Mouse (Mus musculus) skeletal muscle tissue, adult 2 months (tissue): Measurements from ENCODE around the gene C1rl.
"Not testable (repeated sequence)": the region's sequence is repeated elsewhere in the genome, so short reads cannot be mapped to it uniquely, and the experiment has no call there.

Experiments used
- DNase-seq: peaks from one replicate; pipeline ENCODE4 v3.0.0-alpha.2; 2012; ENCODE audit warnings: low read depth, low spot score

C1rl gene

DNA sequence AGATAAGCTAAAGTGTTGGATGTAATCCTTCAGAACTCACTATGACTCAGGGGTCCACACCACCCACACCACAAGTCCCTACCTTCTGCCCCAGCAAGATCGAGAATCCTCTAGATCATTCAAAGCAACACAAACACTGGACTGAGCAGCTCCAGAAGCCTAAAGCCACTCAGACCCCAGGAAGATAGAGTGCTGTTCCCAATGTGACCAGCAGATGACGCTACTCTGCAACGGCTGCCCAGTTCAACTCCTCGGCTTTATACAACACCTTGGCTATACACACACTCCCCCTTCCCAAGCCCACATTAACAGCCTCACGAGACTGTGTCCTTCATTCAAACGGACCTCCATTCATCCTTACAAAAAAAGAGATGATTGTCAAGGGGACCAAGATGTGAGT lies 20.1 kb upstream of the C1rl start:
- DNase-seq, result no peak

DNA sequence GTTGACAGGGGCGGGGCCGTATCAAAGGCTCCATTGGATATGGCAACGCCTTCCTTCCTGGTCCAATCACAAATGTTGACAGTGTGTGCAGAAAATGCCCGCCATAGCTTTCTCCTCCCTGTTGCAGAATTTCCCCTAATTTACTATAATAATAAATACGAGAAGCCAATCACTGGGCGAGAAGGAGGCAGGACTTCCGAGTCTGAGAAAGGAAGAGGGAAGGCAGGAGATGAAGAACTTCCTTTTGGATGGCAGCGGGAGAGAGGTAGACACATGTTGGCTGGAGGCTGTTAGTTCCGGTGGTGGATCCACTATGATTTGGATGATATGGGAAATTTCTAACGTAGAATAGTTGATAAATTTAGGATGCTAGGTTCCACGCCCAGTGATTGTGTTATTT lies 18.3 kb upstream of the C1rl start:
- no peak for DNase-seq

DNA sequence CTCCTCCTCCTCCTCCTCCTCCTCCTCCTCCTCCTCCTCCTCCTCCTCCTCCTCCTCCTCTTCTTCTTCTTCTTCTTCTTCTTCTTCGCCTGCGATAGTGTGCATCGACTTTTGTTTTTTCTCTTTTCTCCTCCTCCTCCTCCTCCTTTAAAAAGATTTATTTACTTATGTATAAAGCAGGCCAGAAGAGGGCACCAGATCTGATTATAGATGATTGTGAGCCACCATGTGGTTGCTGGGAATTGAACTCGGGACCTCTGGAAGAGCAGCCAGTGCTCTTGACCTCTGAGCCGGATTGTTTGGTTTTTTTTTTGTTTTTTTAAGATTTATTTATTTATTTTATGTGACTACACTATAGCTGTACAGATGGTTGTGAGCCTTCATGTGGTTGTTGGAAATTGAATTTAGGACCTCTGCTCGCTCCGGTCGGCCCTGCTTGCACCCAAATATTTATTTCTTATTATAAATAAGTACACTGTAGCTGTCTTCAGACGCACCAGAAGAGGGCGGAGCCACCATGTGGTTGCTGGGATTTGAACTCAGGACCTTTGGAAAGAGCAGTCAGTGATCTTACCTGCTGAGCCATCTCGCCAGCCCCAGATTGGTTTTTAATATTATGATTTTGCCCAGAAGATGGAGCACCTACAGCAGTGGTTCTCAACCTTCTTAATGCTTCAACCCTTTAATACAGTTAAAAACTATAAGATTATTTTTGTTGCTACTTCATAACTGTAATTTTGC lies 17.4 kb upstream of the C1rl start:
- DNase-seq, result not testable (repeated sequence)

DNA sequence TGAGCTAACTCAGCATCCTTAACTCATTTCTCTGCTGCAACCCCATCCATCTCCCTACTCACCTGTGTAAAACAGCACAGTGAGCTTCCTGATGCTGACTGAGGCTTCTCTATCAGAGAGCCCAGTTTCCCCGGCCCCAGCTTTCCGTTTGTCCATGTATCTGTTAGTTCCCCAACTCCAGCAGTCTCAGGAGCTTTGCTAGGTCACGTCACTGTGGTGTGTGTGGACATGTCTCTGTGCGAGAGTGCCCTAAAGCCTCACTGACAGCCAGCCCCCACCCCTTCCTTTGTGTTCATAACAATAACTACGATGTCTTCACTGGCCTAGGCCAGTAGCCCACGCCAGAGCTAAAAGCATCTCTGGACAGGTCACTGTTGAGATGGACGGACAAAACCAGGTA lies 16.7 kb upstream of the C1rl start:
- DNase-seq, result no peak

DNA sequence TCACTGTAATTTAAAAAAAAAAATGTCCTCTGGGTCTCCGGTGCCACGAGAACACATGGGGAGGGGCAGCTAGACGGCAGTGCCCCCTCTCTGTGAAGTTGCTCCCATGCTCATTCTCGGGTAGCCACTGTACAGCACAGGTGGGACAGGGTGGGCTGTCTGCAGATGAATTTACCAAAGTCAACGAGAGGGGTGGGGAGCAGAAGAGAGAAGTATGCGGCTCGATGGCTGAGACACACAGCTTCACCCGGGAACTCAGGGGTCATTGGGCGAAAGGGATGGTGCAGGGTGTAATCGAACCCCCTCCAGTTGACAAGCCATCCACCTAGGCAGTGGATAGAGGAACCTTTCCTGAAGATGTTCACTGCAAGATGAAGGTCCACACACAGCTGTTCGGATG lies 16.1 kb upstream of the C1rl start:
- no peak for DNase-seq

DNA sequence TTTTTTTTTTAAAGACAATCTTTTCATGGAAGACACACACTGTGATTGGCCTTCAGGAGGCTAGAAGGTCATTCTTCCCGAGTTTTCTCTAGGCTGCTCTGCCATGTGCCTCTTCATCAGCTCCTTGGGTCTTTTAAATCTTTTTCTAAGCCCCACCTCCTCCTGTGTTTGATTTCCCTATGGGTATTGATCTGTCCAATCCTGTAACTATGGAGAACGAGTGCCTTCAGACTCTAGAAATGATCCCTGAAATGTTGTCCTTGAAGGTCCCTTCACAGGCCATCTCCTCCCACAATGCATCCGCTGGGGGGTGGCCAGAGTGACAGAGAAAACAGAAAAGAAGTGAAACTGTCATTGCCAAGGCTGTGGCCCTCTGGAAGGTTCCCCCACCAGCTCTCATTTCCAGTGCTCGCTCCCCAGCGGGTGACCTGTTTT lies 15.7 kb upstream of the C1rl start:
- DNase-seq, result no peak

DNA sequence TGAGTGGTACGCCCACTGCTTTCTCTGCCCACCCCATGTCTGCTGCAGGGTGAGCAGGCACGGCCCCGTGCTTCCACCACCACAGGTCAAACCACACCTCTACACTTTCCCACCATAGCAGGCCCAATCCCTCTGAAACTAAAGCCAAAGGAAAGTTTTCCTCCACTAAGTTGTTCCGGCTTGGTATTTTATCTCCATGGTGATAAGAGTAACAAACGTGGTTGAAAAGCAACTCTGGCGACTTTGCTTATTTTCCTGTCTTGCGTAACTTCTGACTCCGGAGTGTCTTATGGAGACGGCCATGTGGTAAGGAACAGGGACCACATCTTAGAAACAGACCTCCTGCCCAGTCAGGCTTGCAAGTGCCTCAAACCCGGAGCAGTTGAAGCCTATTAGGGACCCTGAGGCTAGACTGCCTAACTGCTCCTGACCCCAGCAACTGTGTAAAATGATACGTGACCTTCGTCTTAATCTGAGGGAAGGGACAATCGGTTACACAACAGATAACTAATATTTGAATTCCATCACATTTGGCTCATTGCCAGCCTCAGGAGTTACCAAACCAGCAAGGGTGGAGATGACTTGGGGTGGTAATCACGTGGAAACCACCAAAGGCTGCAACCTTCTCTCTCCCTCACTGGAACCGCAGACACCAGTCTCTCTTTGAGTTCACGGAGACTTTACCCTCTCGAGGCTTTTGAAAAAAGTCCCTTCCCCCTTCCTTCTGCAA lies 14.8 kb upstream of the C1rl start:
- DNase-seq, result peak; percentile 68

DNA sequence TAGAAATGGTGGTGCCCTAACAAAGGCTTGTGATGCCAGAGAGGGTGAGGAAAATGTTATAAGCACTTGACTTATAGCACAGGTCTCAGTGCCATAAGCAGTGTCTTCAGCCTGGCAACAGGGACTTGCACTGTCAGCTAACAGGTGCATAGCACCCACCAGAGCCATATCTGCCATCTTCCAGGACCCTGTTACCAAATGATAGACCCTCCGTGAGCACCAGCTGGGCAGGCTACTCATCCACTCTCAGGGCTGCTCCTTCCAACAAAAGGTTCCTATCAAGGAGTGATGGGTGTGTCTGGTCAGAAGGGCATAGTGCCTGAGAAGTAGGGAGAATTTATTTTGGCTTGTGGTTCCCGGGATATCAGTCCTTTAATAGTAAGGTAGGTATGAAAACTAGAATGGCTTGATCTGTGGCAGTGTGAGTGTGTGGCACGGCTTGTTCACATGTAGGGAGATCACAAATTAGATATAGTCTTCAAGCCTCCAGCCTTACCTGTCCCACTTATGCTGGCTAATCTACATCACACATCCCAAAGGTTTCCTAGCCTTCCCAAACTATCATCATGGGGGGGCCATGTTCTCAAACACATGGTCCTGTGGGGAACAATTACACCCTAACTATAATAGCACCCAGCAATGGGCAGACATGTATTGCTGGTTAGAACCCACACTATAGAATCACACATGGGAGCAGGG lies 13.9 kb upstream of the C1rl start:
- DNase-seq, result no peak

DNA sequence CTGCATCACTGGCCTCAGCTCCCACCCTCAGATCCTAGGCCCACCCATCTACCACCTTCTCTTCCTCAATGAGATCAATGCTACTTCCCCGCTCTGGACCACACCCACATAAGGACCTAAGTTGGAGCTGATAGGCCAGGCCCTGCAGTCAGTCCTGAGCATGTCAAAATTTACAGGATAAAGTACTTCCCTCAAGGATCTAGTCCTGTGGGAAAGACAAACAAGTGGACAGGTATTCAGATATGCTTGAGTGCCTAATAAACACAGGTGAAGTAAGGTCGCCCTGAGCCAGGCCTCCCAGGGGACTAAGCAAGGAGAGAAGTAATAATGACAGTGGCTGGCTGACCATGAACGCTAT lies 13.4 kb upstream of the C1rl start:
- DNase-seq, result no peak

DNA sequence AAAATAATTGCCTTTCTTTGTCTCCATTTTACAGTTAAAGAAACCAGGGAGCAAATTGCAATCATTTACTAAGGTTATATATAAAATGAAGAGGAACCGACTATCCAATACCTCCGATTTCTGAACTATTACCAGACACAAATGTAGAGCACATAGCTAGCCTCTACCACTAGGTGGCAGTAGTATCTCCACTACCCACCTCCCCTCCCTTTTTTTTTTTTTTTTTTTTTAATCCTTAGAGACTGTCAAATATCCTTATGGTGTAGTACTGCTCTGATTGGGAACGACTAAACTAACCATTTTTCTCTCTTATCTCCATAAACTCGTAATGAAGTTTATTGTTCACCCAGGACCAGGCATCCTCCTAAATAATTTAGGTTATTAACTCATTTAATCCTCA lies 12.6 kb upstream of the C1rl start:
- DNase-seq, result no peak

DNA sequence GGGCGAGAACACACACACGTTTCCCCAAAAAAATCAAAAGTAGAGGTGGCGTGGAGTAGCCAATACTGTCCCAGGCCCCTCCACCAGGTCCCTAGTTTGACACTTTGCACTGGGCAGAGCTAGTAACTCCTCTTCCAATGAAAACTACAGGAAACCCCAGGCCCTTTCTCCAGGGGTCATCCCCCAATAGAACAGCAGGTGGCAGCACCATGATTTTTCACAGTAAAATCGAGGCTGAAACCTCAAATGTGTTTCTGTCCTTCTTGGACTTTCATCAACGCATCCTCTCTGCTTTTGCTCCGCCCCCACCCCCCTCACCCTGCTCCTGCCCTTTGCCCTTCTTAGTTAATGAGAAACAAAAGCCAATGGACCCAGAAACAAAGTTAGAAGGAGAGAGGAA lies 11.3 kb upstream of the C1rl start:
- DNase-seq, result no peak

DNA sequence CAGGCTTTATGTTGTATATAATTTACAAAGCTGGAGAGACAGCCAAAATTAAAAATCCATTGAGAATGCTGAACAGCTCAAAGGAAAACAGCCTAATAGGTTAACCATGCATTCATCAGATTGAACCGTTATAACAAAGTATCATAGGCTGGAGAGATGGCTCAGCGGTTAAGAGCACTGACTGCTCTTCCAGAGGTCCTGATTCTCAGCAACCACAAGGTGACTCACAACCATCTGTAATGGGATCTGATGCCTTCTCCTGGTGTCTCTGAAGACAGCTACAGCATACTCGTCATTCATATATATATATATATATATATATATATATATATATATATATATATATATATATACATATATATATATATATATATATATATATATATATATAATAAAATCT lies 9.1 kb upstream of the C1rl start:
- not testable (repeated sequence) for DNase-seq

DNA sequence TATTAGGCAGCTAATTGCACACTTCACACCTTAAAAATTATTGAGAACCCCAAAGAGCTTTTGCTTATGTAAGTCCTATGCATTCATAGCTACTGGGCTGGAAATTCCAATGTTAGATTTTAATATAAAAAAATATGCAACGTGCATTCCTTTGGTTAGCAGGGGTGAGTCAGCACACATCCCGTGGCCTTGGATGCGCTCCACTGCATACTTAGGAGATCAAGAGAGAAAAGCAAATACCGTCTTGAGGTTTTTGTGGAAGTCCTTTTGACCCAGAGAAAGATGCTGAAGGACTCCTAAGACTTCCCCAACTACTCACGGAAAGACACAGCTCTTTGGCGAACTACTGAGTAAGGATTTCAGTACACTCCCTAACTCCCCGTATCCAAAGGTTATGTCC lies 8.1 kb upstream of the C1rl start:
- no peak for DNase-seq

DNA sequence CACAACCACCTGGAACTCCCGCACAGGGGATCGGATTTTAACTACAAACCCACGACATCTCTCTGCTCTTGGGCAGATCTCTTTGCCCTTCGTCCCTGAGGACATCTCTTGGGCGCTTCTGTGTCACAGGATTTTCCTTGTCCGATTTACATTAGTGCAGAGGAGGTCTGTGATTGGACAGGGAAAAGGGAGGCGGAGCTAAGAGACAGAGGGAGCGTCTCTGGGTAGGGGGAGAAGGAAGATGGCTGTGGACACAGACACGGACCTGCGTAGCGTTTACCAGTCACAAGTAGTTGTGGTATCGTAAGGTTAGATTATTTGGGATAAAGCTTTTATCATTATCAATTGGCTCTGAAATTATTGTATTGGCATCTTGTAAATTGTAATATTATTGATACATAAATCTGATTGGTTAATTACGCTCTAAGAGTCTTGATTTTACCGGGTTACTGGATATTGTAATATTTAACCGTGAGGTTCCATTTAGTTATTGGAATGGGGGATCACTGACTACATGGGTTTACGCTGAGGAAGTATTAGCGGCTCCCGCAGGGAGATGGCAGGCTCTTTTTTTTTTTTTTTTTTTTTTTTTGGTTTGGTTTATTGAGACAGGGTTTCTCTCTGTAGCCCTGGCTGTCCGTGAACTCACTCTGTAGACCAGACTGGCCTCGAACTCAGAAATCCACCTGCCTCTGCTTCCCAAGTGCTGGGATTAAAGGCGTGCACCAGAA lies 7.3 kb upstream of the C1rl start:
- no peak for DNase-seq

DNA sequence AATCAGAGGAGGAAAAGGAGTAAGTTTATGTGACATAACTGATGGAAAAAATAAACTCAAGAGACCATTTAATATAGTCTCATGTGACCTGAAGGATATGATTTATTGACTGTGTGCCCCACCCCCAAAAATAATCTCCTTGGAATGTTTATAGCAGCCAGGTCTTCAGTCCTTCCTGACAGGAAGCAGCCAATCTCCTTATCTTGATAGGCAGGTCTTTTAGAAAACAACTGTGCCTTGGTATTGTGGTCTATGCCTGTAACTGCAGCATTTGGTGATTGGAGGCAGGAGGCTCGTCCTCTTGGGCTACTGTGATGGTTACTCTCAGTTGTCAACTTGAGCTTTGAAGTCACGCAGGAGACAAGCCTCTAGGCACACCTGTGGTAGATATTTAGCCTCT lies 5.4 kb upstream of the C1rl start:
- no peak for DNase-seq

DNA sequence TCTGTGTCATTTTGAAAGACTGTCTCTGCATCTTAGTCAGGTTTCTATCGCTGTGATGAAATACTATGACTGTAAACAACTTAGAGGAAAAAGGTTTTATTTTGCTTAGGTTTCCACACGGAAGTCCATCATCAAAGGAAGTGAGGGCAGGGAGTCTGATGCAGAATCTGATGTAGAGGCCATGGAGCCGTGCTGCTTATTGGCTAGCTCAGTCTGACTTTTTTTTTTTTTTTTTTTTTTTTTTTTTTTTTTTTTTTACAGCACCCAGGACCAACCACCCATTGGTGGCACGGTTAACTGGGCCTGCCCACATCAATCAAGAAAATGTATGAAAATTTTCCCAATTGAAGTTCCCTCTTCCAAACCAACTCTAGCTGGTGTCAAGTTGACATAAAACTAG lies 4.0 kb upstream of the C1rl start:
- DNase-seq, result no peak

DNA sequence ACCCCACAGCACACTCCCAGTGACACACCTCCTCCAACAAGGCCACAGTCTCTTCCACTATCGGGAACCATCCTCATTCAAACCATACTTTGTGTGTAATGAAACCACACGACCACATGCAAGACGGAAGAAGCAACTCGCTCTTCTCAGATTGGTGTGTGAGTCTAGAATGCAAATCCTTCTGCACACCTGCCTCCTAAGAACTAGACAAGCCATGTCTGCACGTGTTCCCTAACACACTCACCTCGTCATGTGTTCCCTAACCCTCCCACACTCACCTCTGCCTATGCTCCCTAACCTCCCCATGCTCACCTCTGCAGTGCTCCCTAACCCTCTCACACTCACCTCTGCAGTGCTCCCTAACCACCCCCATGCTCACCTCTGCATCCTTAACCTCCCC lies 1.5 kb upstream of the C1rl start:
- no peak for DNase-seq

DNA sequence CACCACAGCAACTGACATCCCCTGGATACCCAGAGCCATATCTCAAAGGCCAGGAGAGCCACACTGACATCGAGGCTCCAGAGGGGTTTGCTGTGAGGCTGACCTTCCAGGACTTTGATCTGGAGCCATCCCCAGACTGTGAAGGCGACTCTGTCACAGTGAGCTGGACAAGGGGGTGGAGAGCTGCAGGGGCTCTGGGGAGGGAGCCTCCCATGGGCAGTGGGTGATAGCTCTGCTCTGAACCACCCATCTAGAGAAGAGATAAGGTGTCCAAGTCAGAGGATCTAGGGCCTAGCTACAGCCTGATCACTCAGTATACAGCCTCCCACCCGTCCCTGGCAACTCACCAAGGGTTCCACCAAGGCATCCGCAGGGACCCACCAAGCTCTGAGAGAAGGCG lies 973 bp downstream of the C1rl start:
- DNase-seq, result no peak

DNA sequence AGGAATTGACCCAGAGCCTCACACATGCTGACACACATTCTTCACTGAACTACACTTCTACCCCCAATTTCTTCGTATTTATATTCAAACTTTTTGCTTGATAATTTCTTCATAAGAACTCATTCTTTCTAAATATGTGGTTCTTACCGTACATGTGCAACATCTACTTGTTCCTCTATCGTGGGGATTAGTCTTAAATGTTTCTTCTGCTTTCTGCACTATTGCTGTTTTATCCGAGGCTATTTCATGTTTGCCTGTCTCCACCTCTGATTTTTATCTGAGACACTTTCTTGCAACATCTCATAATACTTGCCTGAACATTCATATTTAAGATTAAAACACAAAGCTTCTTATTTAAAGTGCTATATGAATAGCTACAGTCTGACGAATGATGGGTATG lies 3.1 kb downstream of the C1rl start:
- DNase-seq, result no peak

DNA sequence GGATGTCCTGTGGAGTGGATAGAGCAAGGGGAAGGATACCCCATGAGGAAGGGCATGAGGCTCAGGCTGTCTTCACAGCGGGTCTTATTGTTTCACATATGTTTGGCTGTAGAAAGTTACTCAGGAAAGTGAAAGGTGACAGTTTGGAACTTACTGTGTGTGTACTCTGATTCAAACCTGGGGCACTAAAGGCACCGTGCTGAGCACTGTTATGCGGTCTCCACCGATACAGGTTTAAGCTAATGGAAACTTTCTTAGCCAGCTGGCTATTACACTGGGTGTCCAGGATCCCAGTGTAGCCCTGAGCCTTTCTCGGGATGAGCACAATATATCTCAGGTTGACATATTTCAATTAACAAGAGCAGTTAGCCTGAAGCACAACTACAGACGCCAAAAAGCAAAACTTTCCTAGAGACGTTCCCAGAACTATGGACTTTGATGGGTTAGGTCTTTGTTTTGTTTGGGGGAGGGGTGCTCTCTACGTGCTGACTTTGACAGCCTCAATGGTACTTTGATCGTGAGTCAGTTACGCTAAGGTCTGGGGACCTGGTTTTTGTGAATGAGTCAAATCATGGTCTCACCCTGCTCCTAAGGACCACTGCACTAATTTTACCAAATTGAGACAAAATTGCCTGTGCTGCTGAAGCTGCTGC lies 7.1 kb downstream of the C1rl start:
- no peak for DNase-seq

DNA sequence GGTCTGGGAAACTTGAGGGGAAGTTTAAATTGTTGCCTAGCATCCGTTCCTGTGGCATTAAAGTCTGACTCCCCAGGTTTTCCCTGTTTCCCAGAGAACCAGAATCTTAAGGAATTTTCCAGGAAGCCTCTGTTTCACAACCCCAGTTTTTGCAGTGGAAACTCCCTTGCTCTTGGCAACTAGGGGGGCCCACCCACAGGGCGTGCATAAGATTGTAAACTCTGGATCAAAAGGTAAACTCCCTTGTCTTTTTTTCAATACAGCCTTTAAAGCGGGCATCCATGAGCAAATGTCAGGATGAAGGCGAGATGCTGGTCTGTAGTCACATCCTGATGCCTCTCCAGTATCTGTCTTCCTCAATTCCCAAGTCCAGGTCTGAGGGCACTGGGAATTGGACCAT lies 8.6 kb downstream of the C1rl start:
- no peak for DNase-seq

DNA sequence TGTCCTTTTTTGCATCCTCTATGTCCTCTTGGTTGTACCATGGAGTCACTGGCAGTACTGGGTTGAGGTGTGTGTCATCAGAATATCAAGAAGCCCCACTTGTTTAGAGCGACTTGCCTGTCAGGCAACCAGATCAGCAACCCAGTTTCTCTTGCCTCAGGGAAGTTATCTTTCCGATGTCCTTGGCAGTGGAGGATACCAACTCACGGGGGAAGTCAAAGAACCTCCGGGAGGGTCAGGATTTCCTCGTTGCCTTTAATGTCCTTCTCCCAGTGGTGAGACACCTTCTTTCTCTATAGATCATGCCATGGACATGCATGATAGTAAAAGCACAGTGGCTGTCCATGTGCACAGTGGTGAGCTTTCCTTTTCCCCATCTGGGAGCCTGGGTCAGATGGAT lies 9.1 kb downstream of the C1rl start:
- no peak for DNase-seq
